Mouse (Mus musculus): ENCODE data around the gene Tmed2. TPM values are rescaled to one million over a fixed set of nuclear protein-coding genes. Genes with fewer than 3 reads are reported as not detected.
A peak's percentile ranks its signal among the peaks of the same experiment; 100 is the strongest.
"Not testable (repeated sequence)": the region's sequence is repeated elsewhere in the genome, so short reads cannot be mapped to it uniquely, and the experiment has no call there.

Gene Tmed2
- polyA plus RNA-seq, 1 experiment: 11.7 TPM

- H3K4me3 ChIP-seq (replicated peaks): peak overlapping the region; percentile 63
- no peaks in the 10 kb centered on the region for H3K27me3 ChIP-seq (ENCODE audit: control insufficient read depth)
- H3K36me3 ChIP-seq (ENCODE audit: control insufficient read depth): peaks cover 34% of the 10 kb centered on the region
- H3K9me3 ChIP-seq (ENCODE audit: control insufficient read depth, low read length): no peaks in the 10 kb centered on the region
- TF ChIP-seq TAL1 (IDR thresholded peaks at IDR 0.05; ENCODE audit: low read length) (no peak), GATA1 (IDR thresholded peaks at IDR 0.05; ENCODE audit: low read length) (no peak)
- H3K4me1 ChIP-seq (ENCODE audit: control insufficient read depth): peaks cover 13% of the 10 kb centered on the region
Measured at GRCm38 (mm10) chr5:124598224-124599174, 58.0 kb downstream of the Tmed2 start.

GRCm38 (mm10) chr5:124599726-124600125 lies 59.2 kb downstream of the Tmed2 start:
- not testable (repeated sequence) for H3K27me3 ChIP-seq (ENCODE audit: control insufficient read depth); H3K4me3 ChIP-seq (replicated peaks); H3K9me3 ChIP-seq (ENCODE audit: control insufficient read depth, low read length)
- H3K4me1 ChIP-seq (ENCODE audit: control insufficient read depth): peaks cover 13% of the 10 kb centered on the region
- peaks cover 22% of the 10 kb centered on the region for H3K36me3 ChIP-seq (ENCODE audit: control insufficient read depth)

Other genes starting within 250 kb of the Tmed2 start
- gene Mphosph9, start 212.7 kb upstream of the Tmed2 start, polyA plus RNA-seq (2012): 0.28 and 0.32 TPM in 2 replicates
- 0.24 and 0.36 TPM in 2 replicates for gene 2810006K23Rik, start 212.6 kb upstream of the Tmed2 start, polyA plus RNA-seq (2012)
- gene Cdk2ap1, start 177.6 kb upstream of the Tmed2 start, polyA plus RNA-seq (2012): 16.1 and 20.1 TPM in 2 replicates
- gene Sbno1, start 114.7 kb upstream of the Tmed2 start, polyA plus RNA-seq (2012): 0.28 and 0.32 TPM in 2 replicates
- 34.4 and 36.1 TPM in 2 replicates for gene Kmt5a, start 100.8 kb upstream of the Tmed2 start, polyA plus RNA-seq (2012)
- gene Rilpl2, start 62.3 kb upstream of the Tmed2 start, polyA plus RNA-seq (2012): 0.32 and 0.34 TPM in 2 replicates
- 2.7 and 3.2 TPM in 2 replicates for gene Snrnp35, start 57.6 kb upstream of the Tmed2 start, polyA plus RNA-seq (2012)
- gene Rilpl1, start 9.3 kb upstream of the Tmed2 start, polyA plus RNA-seq (2012): 0.02 and 0.06 TPM in 2 replicates
- 0.84 and 0.94 TPM in 2 replicates for gene Ddx55, start 12.2 kb downstream of the Tmed2 start, polyA plus RNA-seq (2012)
- gene Eif2b1, start 38.4 kb downstream of the Tmed2 start, polyA plus RNA-seq (2012): 0.41 and 0.57 TPM in 2 replicates
- gene Gtf2h3, start 38.4 kb downstream of the Tmed2 start, polyA plus RNA-seq (2012): 0.27 and 0.28 TPM in 2 replicates
- 0.63 and 0.65 TPM in 2 replicates for gene Atp6v0a2, start 87.9 kb downstream of the Tmed2 start, polyA plus RNA-seq (2012)
- gene Dnah10, start 184.4 kb downstream of the Tmed2 start, polyA plus RNA-seq (2012): 0.04 and 0.09 TPM in 2 replicates